Mouse (Mus musculus) stomach, embryonic 16.5 days (tissue): ENCODE measurements around the gene Tmsb15b1. TPM values are rescaled to one million over a fixed set of nuclear protein-coding genes. Genes with fewer than 3 reads are reported as not detected.
"Not testable (repeated sequence)": the region's sequence is repeated elsewhere in the genome, so short reads cannot be mapped to it uniquely, and the experiment has no call there.

Experiments used
- ATAC-seq: fragments of 200-750 bp; cut with Nextera tagmentation; 2 replicates; pipeline ENCODE4 v1.8.0; 2017; ENCODE audit warnings: moderate number of reproducible peaks, moderate TSS enrichment; ENCODE audit not compliant: insufficient read depth, low FRiP score
- H3K27ac ChIP-seq: fragments of 300-500 bp; sonication (generic); 2 replicates; pipeline ENCODE4 v1.5.1; 2014; ENCODE audit warnings: low read length
- H3K27me3 ChIP-seq: fragments of 300-500 bp; sonication (generic); 2 replicates; pipeline ENCODE4 v1.6.1; 2014; ENCODE audit warnings: low read length, control low read depth, mixed read lengths; ENCODE audit not compliant: control insufficient read depth, insufficient read depth
- H3K36me3 ChIP-seq: fragments of 300-500 bp; sonication (generic); 2 replicates; pipeline ENCODE4 v1.6.1; 2014; ENCODE audit warnings: low read length; ENCODE audit not compliant: control insufficient read depth, insufficient read depth
- H3K4me1 ChIP-seq: fragments of 300-500 bp; sonication (generic); 2 replicates; pipeline ENCODE4 v1.6.1; 2014; ENCODE audit warnings: low read length, control low read depth, mixed read lengths; ENCODE audit not compliant: control insufficient read depth, insufficient read depth
- H3K4me2 ChIP-seq: fragments of 300-500 bp; sonication (generic); 2 replicates; pipeline ENCODE4 v1.6.1; 2014; ENCODE audit warnings: low read depth, low read length, mixed read lengths
- H3K4me3 ChIP-seq: fragments of 300-500 bp; sonication (generic); replicated peaks from 2 replicates; pipeline ENCODE4 v1.5.1; 2014; ENCODE audit warnings: mild to moderate bottlenecking, low read length
- H3K9ac ChIP-seq: fragments of 300-500 bp; sonication (generic); 2 replicates; pipeline ENCODE4 v1.6.1; 2014; ENCODE audit warnings: low read length
- H3K9me3 ChIP-seq: fragments of 300-500 bp; sonication (generic); replicated peaks from 2 replicates; pipeline ENCODE4 v1.6.1; 2016; ENCODE audit warnings: low read length, control low read depth; ENCODE audit not compliant: control insufficient read depth
- WGBS: fragments of 180-500 bp; shearing (Covaris S2); extraction: QIAGEN DNeasy Blood & Tissue Kit; methylation state at CpG from one replicate; pipeline ENCODE4 v1.1.7; 2014; 5-methylcytosine and 5-hydroxymethylcytosine counted together
- polyA plus RNA-seq: library from polyadenylated mRNA; unstranded; fragments of >200 nt; fragmentation: Nextera tagmentation; extraction: Ambion mirVana; gene quantifications from 2 replicates; pipeline ENCODE4 v1.2.1, GENCODE M21; 2015

The Tmsb15b1 gene
- polyA plus RNA-seq, 1 experiment from 2014 or later = 23.1 TPM

DNA sequence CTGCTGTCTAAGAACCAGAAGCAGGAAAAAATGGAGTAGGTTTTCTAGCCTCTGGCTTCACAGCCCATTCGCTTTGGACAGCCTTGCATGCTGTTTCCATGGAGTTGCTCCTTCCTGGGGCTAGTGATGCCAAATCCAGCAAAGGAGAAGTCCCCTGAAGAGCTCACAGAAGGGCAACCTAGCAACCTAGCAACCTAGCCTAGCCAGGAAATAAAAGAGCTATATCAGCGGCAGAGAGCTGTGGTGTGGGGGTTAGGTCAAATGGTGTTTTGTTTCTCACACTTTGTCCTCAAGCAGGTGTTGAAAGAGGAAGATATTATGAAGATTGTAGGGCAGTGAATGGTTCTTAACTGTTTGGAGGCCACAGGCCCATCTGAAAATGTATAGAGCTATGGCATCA, 14.6 kb upstream of the Tmsb15b1 start:
- Histone ChIP-seq H3K4me3 (no peak overlapping the region), H3K4me1 (no peaks in the 10 kb centered on the region), H3K27ac (no peak overlapping the region), H3K9me3 (no peaks in the 10 kb centered on the region), H3K36me3 (no peaks in the 10 kb centered on the region), H3K4me2 (no peak overlapping the region), H3K9ac (no peak overlapping the region), H3K27me3 (peaks cover 12% of the 10 kb centered on the region)
- no peak for ATAC-seq
- WGBS = 65% methylated on average over 2 of the region's 2 CpGs

DNA sequence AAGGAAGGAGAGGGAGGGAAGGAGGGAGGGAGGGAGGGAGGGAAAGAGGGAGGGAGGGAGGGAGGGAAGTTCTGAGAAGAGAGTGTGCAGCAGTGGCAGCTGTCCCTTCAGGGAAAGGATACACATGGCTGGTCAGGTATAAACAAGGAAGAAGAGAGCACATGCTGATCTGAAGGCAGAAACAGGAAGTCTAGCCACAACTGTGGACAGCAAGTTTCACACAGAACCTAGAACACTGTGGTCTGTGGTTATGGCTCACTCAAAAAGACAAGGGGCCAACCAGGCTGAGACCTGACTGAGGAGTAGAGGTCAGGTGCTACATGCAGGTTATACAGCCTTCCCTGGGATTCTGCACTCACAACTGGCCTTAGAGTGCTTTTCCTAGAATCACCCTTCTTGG, 9.4 kb upstream of the Tmsb15b1 start:
- no peak overlapping the region for H3K4me2 ChIP-seq
- H3K27ac ChIP-seq = no peak overlapping the region
- no peaks in the 10 kb centered on the region for H3K9me3 ChIP-seq
- no peak overlapping the region for H3K4me3 ChIP-seq
- no peaks in the 10 kb centered on the region for H3K4me1 ChIP-seq
- no peaks in the 10 kb centered on the region; the same call in 1 of the 2 replicates for H3K27me3 ChIP-seq
- H3K9ac ChIP-seq = no peak overlapping the region
- H3K36me3 ChIP-seq = no peaks in the 10 kb centered on the region
- no peak for ATAC-seq

DNA sequence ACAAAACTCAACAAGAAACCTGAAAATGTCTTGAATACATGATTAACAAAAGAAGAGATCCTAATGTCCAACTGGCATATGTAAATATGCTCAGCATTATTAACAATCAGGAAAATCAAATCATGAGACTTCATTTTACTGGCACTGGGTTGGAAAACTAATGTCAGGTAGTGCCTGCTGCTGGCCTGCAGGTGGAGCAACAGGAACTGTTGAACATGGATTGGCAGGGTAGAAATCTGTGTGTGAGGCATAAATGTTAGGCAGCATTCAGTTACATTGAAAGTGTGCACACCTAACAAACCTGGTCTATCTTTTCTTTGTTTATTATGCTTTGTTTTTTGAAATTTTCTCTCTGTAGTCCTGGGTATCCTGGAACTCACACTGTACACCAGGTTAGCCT, 1.9 kb upstream of the Tmsb15b1 start:
- H3K4me1 ChIP-seq = no peaks in the 10 kb centered on the region
- H3K9ac ChIP-seq = no peak overlapping the region
- no peak overlapping the region for H3K4me3 ChIP-seq
- H3K27me3 ChIP-seq = no peaks in the 10 kb centered on the region
- no peaks in the 10 kb centered on the region for H3K36me3 ChIP-seq
- ATAC-seq = no peak
- no peak overlapping the region for H3K27ac ChIP-seq
- no peaks in the 10 kb centered on the region for H3K9me3 ChIP-seq
- H3K4me2 ChIP-seq = no peak overlapping the region

DNA sequence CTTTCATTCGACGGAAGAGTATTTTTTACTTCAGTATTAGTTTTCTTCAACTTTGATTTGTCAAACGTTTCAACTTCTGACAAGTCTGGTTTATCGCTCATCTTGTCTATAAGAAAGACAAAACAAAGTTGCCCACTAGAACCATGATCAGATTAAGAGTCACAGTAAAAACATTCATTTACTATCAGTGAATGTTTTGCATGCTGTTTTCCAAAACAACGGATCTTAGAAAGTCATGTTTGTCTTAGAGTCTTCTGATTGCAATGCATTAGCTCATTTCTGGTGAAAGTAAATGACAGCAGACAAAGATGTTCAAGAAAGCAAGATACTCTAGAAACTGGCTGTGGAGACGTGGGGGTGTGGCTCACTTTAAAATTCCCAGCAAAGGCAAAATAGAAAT, 1.3 kb downstream of the Tmsb15b1 start, which contains the start of gene Tmsb15b2:
TSS of gene Tmsb15b2 (minus strand) at position 101 of the 400 bp plus-strand sequence.
- not testable (repeated sequence) for H3K36me3 ChIP-seq, H3K27ac ChIP-seq, H3K27me3 ChIP-seq, H3K4me1 ChIP-seq, H3K9me3 ChIP-seq, ATAC-seq
- Histone ChIP-seq H3K9ac (peak within 1 kb of the TSS; percentile 58; the same call in 1 of the 2 replicates), H3K4me3 (peak within 1 kb of the TSS; percentile 50), H3K4me2 (peak within 1 kb of the TSS; percentile 52)
- WGBS = 85% methylated on average over 6 of the region's 6 CpGs

DNA sequence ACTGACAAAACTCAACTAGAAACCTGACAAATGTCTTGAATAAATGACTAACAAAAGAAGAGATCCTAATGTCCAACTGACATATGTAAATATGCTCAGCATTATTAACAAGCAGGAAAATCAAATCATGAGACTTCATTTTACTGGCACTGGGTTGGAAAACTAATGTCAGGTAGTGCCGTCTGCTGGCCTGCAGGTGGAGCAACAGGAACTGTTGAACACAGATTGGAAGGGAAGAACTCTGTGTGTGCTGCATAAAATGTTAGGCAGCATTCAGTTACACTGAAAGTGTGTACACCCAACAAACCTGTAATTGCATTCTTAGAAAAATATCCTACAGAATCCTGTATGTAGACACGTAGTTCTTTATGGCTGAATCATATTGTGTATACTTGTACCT, 17.0 kb downstream of the Tmsb15b1 start:
- H3K27ac ChIP-seq = no peak overlapping the region
- no peaks in the 10 kb centered on the region for H3K36me3 ChIP-seq
- ATAC-seq = no peak
- no peak overlapping the region for H3K9ac ChIP-seq
- H3K27me3 ChIP-seq = no peaks in the 10 kb centered on the region
- no peak overlapping the region for H3K4me2 ChIP-seq
- WGBS = 20% methylated on average over 2 of the region's 2 CpGs
- no peaks in the 10 kb centered on the region for H3K4me1 ChIP-seq
- H3K9me3 ChIP-seq = no peaks in the 10 kb centered on the region
- no peak overlapping the region for H3K4me3 ChIP-seq

DNA sequence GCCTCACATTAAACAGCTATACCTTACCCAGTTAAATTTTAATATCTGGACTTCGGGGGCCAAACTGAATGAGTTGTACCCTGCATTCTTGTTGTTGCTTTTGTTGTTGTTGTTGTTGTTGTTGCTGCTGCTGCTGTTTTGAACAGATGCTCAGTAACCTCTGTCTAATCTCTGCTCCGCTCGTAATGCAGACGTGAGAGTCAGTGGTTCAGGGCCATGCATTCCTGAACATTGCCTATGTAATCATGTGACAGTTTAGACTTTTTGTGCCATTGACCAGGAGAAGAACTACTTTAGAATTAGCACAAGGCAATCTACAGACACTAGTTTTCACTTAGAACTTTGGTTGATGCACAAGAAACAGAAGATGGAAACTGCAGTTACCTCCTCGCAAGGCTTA, 18.4 kb downstream of the Tmsb15b1 start:
- H3K27me3 ChIP-seq, H3K36me3 ChIP-seq, H3K9ac ChIP-seq, H3K27ac ChIP-seq, H3K9me3 ChIP-seq, H3K4me1 ChIP-seq, ATAC-seq: not testable (repeated sequence)
- WGBS = 51% methylated on average over 5 of the region's 5 CpGs
- Histone ChIP-seq H3K4me3 (peak overlapping the region; percentile 31; the same call in 1 of the 2 replicates), H3K4me2 (peak overlapping the region; percentile 34; the same call in 1 of the 2 replicates)

DNA sequence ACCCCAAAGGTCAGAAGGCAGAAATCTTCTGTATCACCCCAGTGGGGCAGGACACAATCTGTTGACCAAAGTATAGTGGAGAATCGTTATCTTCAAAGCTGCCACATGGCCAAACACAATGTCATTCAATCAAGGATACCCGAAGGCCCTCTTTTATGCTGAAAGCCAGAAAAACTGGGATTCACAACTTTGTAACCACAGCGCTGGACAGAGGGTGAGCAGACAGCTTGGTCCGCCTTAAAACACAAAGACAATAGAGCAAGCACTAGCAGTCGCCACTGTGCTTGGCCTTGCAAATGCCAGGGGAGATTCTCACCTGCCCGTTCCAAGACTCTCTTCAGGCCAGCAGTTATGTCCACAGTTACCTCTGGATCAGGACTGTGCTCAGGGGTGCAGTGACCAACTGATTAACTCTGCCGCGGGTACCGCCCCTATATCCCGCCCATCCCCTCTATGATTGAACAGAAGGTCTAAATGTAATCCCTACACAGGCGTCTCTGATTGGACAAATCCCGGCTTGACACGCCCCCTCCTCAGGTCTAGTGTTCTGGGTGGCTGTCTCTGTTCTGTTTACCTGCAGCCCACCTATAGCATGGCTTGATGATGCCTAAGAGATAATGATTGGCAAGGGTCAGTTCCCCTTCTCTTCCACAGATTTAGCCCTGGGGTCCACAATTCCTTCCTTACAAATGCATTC, 18.9 kb downstream of the Tmsb15b1 start:
- Histone ChIP-seq H3K4me3 (peak overlapping the region; percentile 31), H3K4me2 (peak overlapping the region; percentile 34; the same call in 1 of the 2 replicates)
- H3K36me3 ChIP-seq, H3K27ac ChIP-seq, H3K4me1 ChIP-seq, H3K27me3 ChIP-seq, H3K9me3 ChIP-seq, H3K9ac ChIP-seq: not testable (repeated sequence)
- 15% methylated on average over 13 of the region's 13 CpGs for WGBS
- peak; percentile 93 for ATAC-seq

DNA sequence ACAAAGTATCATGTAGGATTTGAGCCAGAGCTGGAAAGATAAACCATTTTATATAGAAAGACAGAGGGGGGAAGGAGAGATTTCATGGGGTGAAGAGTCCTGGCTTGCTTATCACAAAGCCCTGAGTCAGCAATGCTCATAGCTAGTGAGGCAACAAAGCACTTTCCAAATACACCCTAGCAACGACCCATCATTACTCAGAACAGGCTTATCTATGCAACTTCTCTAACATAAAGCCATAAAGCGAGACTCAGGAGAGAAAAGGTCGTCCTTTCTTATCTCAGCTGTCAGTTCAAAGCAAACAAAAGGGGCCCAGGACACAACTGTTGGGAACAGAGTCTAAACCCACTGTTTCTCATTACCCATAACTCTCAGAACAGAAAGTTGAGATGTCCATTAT, 38.7 kb downstream of the Tmsb15b1 start:
- no peaks in the 10 kb centered on the region for H3K27me3 ChIP-seq
- no peak overlapping the region for H3K9ac ChIP-seq
- no peak overlapping the region for H3K4me3 ChIP-seq
- H3K9me3 ChIP-seq = no peaks in the 10 kb centered on the region
- H3K4me2 ChIP-seq = no peak overlapping the region
- no peak overlapping the region for H3K27ac ChIP-seq
- no peak for ATAC-seq
- H3K36me3 ChIP-seq = no peaks in the 10 kb centered on the region
- no peaks in the 10 kb centered on the region for H3K4me1 ChIP-seq
- WGBS = 22% methylated on average over 3 of the region's 3 CpGs

DNA sequence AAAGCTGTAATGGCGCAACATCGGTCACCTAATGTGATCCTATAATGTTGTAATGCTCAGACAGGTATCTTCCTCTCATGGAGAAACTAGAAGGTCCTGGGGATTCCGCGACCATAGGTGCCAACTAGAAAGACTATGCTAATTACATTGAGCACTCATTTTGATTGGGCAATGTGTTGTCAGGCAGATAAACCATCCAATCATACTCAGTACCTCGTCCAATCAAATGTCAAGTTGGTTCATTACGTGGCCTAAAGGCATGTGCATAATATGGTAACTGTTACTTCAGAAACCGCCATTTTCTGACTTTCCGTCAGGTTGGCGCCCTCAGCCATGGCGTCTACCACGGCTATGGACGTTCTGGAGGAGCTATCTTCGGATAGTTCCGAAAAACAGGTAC, 49.6 kb downstream of the Tmsb15b1 start, which contains the start of gene H2bfm:
TSS of gene H2bfm (plus strand) at position 295 of the 400 bp plus-strand sequence.
- Histone ChIP-seq H3K27ac (no peak within 1 kb of the TSS), H3K4me1 (no peaks in the 10 kb centered on the region), H3K9ac (no peak within 1 kb of the TSS), H3K4me3 (no peak within 1 kb of the TSS), H3K36me3 (no peaks in the 10 kb centered on the region), H3K9me3 (no peaks in the 10 kb centered on the region), H3K4me2 (no peak within 1 kb of the TSS), H3K27me3 (no peaks in the 10 kb centered on the region)
- 90% methylated on average over 14 of the region's 14 CpGs for WGBS
- no peak for ATAC-seq
